Mouse (Mus musculus) spleen, adult 2 months (tissue): Measurements from ENCODE around the gene Spag17.

Experiments used
- CTCF ChIP-seq: fragments of 200-500 bp; IDR thresholded peaks from 2 replicates; pipeline ENCODE4 v1.5.1; 2011; ENCODE audit warnings: mild to moderate bottlenecking, inconsistent platforms; ENCODE audit not compliant: insufficient read depth, insufficient read length, insufficient replicate concordance; ENCODE audit errors: extremely low read depth
- POLR2A ChIP-seq: fragments of 200-500 bp; IDR thresholded peaks from 2 replicates; pipeline ENCODE4 v1.6.1; 2011; ENCODE audit warnings: low read depth, low read length, inconsistent platforms

DNA sequence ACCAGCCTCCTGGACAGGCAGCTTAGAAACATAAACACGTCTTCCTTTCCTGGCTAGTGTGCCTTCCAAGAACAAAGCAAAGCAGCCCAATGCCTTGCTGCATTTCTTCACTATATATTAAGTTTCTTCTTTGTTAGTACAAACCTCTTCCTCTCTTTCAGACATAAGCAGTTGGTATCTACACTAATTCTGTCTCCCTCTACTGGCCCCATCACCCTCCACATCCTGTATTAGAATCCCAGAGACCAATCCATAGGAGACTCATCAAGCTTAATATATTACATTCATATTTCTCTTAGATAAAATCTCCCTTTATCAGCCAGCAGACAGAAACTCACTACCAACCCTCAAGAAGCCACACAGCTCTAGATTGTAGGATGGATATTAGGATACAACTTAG lies 237.2 kb downstream of the Spag17 start:
- TF ChIP-seq CTCF, result no peak
- no peak for TF ChIP-seq POLR2A
